Mouse (Mus musculus): ENCODE data around the gene Tmc3. TPM values are rescaled to one million over a fixed set of nuclear protein-coding genes. Genes with fewer than 3 reads are reported as not detected.
A peak's percentile ranks its signal among the peaks of the same experiment; 100 is the strongest.

Tmc3 gene
- polyA plus RNA-seq (2012; rRNA removed), result 0.88 and 1.0 TPM in 2 replicates

GRCm38 (mm10) chr7:83584639-83585471, at the start of gene Tmc3:
TSS of gene Tmc3 (plus strand) at chr7:83584927.
- no peak for TF ChIP-seq CTCF (conservative IDR thresholded peaks at IDR 0.05; ENCODE audit: insufficient read depth, insufficient read length, low read depth, low read length)
- TF ChIP-seq POLR2A (IDR thresholded peaks at IDR 0.05; ENCODE audit: low read depth, low read length), result no peak
- Histone ChIP-seq H3K27ac (ENCODE audit: insufficient read depth, low read depth, low read length) (no peak within 1 kb of the TSS), H3K4me1 (ENCODE audit: control insufficient read depth, insufficient read depth, low read length) (no peaks in the 10 kb centered on the region), H3K4me3 (ENCODE audit: insufficient read depth, low read depth, low read length) (no peak within 1 kb of the TSS), H3K36me3 (ENCODE audit: control insufficient read depth, insufficient read depth, low read length) (no peaks in the 10 kb centered on the region), H3K27me3 (replicated peaks; ENCODE audit: control insufficient read depth, insufficient read depth, low read length) (no peaks in the 10 kb centered on the region)
- peak; percentile 57 for DNase-seq
- WGBS, result 46% methylated on average over 11 of the region's 11 CpGs

GRCm38 (mm10) chr7:83541536-83542169, 43.1 kb upstream of the Tmc3 start:
- H3K27ac ChIP-seq (ENCODE audit: insufficient read depth, low read depth, low read length), result no peak overlapping the region
- TF ChIP-seq CTCF (conservative IDR thresholded peaks at IDR 0.05; ENCODE audit: insufficient read depth, insufficient read length, low read depth, low read length), result no peak
- TF ChIP-seq POLR2A (IDR thresholded peaks at IDR 0.05; ENCODE audit: low read depth, low read length), result no peak
- DNase-seq, result no peak
- H3K4me3 ChIP-seq (ENCODE audit: insufficient read depth, low read depth, low read length), result no peak overlapping the region
- H3K27me3 ChIP-seq (replicated peaks; ENCODE audit: control insufficient read depth, insufficient read depth, low read length), result no peaks in the 10 kb centered on the region
- no peaks in the 10 kb centered on the region for H3K36me3 ChIP-seq (ENCODE audit: control insufficient read depth, insufficient read depth, low read length)
- no peaks in the 10 kb centered on the region for H3K4me1 ChIP-seq (ENCODE audit: control insufficient read depth, insufficient read depth, low read length)
- WGBS, result 73% methylated on average over 5 of the region's 5 CpGs

- no peaks in the 10 kb centered on the region for H3K36me3 ChIP-seq (ENCODE audit: control insufficient read depth, insufficient read depth, low read length)
- H3K4me1 ChIP-seq (ENCODE audit: control insufficient read depth, insufficient read depth, low read length), result no peaks in the 10 kb centered on the region
- 72% methylated on average over 7 of the region's 7 CpGs for WGBS
- no peak overlapping the region for H3K27ac ChIP-seq (ENCODE audit: insufficient read depth, low read depth, low read length)
- H3K4me3 ChIP-seq (ENCODE audit: insufficient read depth, low read depth, low read length), result no peak overlapping the region
- TF ChIP-seq CTCF (conservative IDR thresholded peaks at IDR 0.05; ENCODE audit: insufficient read depth, insufficient read length, low read depth, low read length) (no peak), POLR2A (IDR thresholded peaks at IDR 0.05; ENCODE audit: low read depth, low read length) (no peak)
- no peaks in the 10 kb centered on the region for H3K27me3 ChIP-seq (replicated peaks; ENCODE audit: control insufficient read depth, insufficient read depth, low read length)
- no peak for DNase-seq
Measured at GRCm38 (mm10) chr7:83548686-83549352, 35.9 kb upstream of the Tmc3 start.

- TF ChIP-seq CTCF (conservative IDR thresholded peaks at IDR 0.05; ENCODE audit: insufficient read depth, insufficient read length, low read depth, low read length), result no peak
- no peak for TF ChIP-seq POLR2A (IDR thresholded peaks at IDR 0.05; ENCODE audit: low read depth, low read length)
- no peaks in the 10 kb centered on the region for H3K36me3 ChIP-seq (ENCODE audit: control insufficient read depth, insufficient read depth, low read length)
- H3K4me3 ChIP-seq (ENCODE audit: insufficient read depth, low read depth, low read length), result no peak overlapping the region
- no peak overlapping the region for H3K27ac ChIP-seq (ENCODE audit: insufficient read depth, low read depth, low read length)
- H3K27me3 ChIP-seq (replicated peaks; ENCODE audit: control insufficient read depth, insufficient read depth, low read length), result no peaks in the 10 kb centered on the region
- 85% methylated on average over 7 of the region's 7 CpGs for WGBS
- no peak for DNase-seq
- H3K4me1 ChIP-seq (ENCODE audit: control insufficient read depth, insufficient read depth, low read length), result no peaks in the 10 kb centered on the region
Measured at GRCm38 (mm10) chr7:83549353-83549774, 35.4 kb upstream of the Tmc3 start.

- H3K36me3 ChIP-seq (ENCODE audit: control insufficient read depth, insufficient read depth, low read length), result no peaks in the 10 kb centered on the region
- TF ChIP-seq CTCF (conservative IDR thresholded peaks at IDR 0.05; ENCODE audit: insufficient read depth, insufficient read length, low read depth, low read length), result 0 out of 2 replicates have a peak, but pooled peaks have one; percentile 18
- TF ChIP-seq POLR2A (IDR thresholded peaks at IDR 0.05; ENCODE audit: low read depth, low read length), result no peak
- no peaks in the 10 kb centered on the region for H3K4me1 ChIP-seq (ENCODE audit: control insufficient read depth, insufficient read depth, low read length)
- peak; percentile 57 for DNase-seq
- 62% methylated on average over 5 of the region's 5 CpGs for WGBS
- no peak overlapping the region for H3K4me3 ChIP-seq (ENCODE audit: insufficient read depth, low read depth, low read length)
- no peaks in the 10 kb centered on the region for H3K27me3 ChIP-seq (replicated peaks; ENCODE audit: control insufficient read depth, insufficient read depth, low read length)
- H3K27ac ChIP-seq (ENCODE audit: insufficient read depth, low read depth, low read length), result no peak overlapping the region
Measured at GRCm38 (mm10) chr7:83549951-83550407, 34.7 kb upstream of the Tmc3 start.

GRCm38 (mm10) chr7:83554477-83554876, 30.2 kb upstream of the Tmc3 start:
- no peaks in the 10 kb centered on the region for H3K36me3 ChIP-seq (ENCODE audit: control insufficient read depth, insufficient read depth, low read length)
- TF ChIP-seq CTCF (conservative IDR thresholded peaks at IDR 0.05; ENCODE audit: insufficient read depth, insufficient read length, low read depth, low read length), result no peak
- TF ChIP-seq POLR2A (IDR thresholded peaks at IDR 0.05; ENCODE audit: low read depth, low read length), result no peak
- H3K27ac ChIP-seq (ENCODE audit: insufficient read depth, low read depth, low read length), result no peak overlapping the region
- 74% methylated on average over 6 of the region's 6 CpGs for WGBS
- no peaks in the 10 kb centered on the region for H3K27me3 ChIP-seq (replicated peaks; ENCODE audit: control insufficient read depth, insufficient read depth, low read length)
- H3K4me1 ChIP-seq (ENCODE audit: control insufficient read depth, insufficient read depth, low read length), result peaks cover 10% of the 10 kb centered on the region; the same call in 1 of the 2 replicates
- H3K4me3 ChIP-seq (ENCODE audit: insufficient read depth, low read depth, low read length), result no peak overlapping the region
- no peak for DNase-seq

Measured in kidney, adult 2 months (tissue).